Mouse (Mus musculus) liver (tissue): Measurements from ENCODE around the gene Ina.

Experiments
- DNase-seq: peaks from one replicate; pipeline ENCODE4 v3.0.0-alpha.2; 2020; ENCODE audit warnings: mixed read lengths

The Ina gene

GRCm38 (mm10) chr19:47016487-47016886 is 2.0 kb downstream of the Ina start:
- peak; percentile 77 for DNase-seq

- no peak for DNase-seq
These were observed 3.3 kb downstream of the Ina start for GRCm38 (mm10) chr19:47017831-47018230.

- no peak for DNase-seq
These were observed 3.8 kb downstream of the Ina start for GRCm38 (mm10) chr19:47018330-47018729.

- no peak for DNase-seq
These were observed 4.8 kb downstream of the Ina start for GRCm38 (mm10) chr19:47019326-47019725.

- DNase-seq = no peak
These were observed 8.2 kb downstream of the Ina start for GRCm38 (mm10) chr19:47022709-47023108.

GRCm38 (mm10) chr19:47023546-47023945 is 9.0 kb downstream of the Ina start:
- no peak for DNase-seq

GRCm38 (mm10) chr19:47024954-47025353 is 10.5 kb downstream of the Ina start:
- no peak for DNase-seq

GRCm38 (mm10) chr19:47026513-47026912 is 12.0 kb downstream of the Ina start:
- no peak for DNase-seq

- no peak for DNase-seq
These were observed 15.3 kb downstream of the Ina start for GRCm38 (mm10) chr19:47029796-47030195.

GRCm38 (mm10) chr19:47031770-47032169 is 17.3 kb downstream of the Ina start:
- DNase-seq = no peak

GRCm38 (mm10) chr19:47034916-47035315 is 20.4 kb downstream of the Ina start:
- DNase-seq = no peak

GRCm38 (mm10) chr19:47036596-47036995 is 22.1 kb downstream of the Ina start:
- DNase-seq = no peak

GRCm38 (mm10) chr19:47040720-47041473 is 26.4 kb downstream of the Ina start:
- no peak for DNase-seq

GRCm38 (mm10) chr19:47043608-47044007 is 29.1 kb downstream of the Ina start:
- no peak for DNase-seq

- DNase-seq = no peak
These were observed 31.8 kb downstream of the Ina start for GRCm38 (mm10) chr19:47046343-47046742.

GRCm38 (mm10) chr19:47047236-47047833 is 32.8 kb downstream of the Ina start:
- no peak for DNase-seq

GRCm38 (mm10) chr19:47049061-47049460 is 34.6 kb downstream of the Ina start:
- no peak for DNase-seq

- no peak for DNase-seq
These were observed 35.3 kb downstream of the Ina start for GRCm38 (mm10) chr19:47049840-47050239.

GRCm38 (mm10) chr19:47050271-47051032 is 36.0 kb downstream of the Ina start, which contains the start of gene Pcgf6:
TSS of gene Pcgf6 (minus strand) at chr19:47050906.
- DNase-seq = peak; percentile 85

- no peak for DNase-seq
These were observed 38.4 kb downstream of the Ina start for GRCm38 (mm10) chr19:47052927-47053326.

- no peak for DNase-seq
These were observed 39.0 kb downstream of the Ina start for GRCm38 (mm10) chr19:47053471-47053870.

GRCm38 (mm10) chr19:47057684-47058083 is 43.2 kb downstream of the Ina start:
- DNase-seq = no peak

- no peak for DNase-seq
These were observed 51.4 kb downstream of the Ina start for GRCm38 (mm10) chr19:47065860-47066259.
